Mouse (Mus musculus): ENCODE measurements at regions not wholly inside any gene's neighbourhood (a gene's known extent, or its start where the extent isn't known, plus 50 kb on each side); places are given as distances from the start of the nearest gene placed in this dataset.
A peak's percentile ranks its signal among the peaks of the same experiment; 100 is the strongest.

DNA sequence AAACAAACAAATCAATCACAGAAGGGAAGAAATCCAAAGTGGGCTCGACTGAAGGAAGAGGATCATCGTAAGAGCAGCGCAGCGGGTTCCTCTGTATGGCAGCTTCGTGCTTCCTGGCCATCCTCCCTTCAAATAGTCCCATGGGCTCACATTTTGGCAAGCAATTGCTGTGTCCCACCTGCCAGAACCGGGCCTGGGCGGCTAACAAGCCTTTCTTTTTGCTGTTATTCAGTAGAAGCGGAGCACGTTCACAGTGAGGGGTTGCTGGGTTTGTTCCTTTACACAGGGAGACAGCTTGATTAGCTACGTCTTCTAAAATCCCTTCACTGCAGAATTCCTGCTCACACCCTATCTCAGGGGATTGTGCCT lies 258.6 kb upstream of the Prok2 start:
- peaks cover 26% of the 10 kb centered on the region for H3K4me1 ChIP-seq (ENCODE audit: control insufficient read depth, insufficient read depth, low read length)
- DNase-seq (ENCODE audit: low spot score) (no peak), ATAC-seq (ENCODE audit: low read depth) (peak; percentile 28)
- WGBS: 12% methylated on average over 10 of the region's 10 CpGs
- no peaks in the 10 kb centered on the region for H3K9me3 ChIP-seq (ENCODE audit: control insufficient read depth, low read length)
- H3K36me3 ChIP-seq (ENCODE audit: control insufficient read depth, insufficient read depth, low read length): no peaks in the 10 kb centered on the region
- no peak overlapping the region for H3K9ac ChIP-seq (ENCODE audit: low read depth, low read length)
- H3K4me3 ChIP-seq (ENCODE audit: low read depth, low read length): no peak overlapping the region
- peaks cover 3% of the 10 kb centered on the region; the same call in 1 of the 2 replicates for H3K27me3 ChIP-seq (replicated peaks; ENCODE audit: control insufficient read depth, insufficient read depth, low read length)
- H3K27ac ChIP-seq (replicated peaks; ENCODE audit: low read depth, low read length): peak overlapping the region; percentile 81
- peak overlapping the region; percentile 39 for H3K4me2 ChIP-seq (ENCODE audit: low read depth, low read length)

- H3K27ac ChIP-seq (replicated peaks; ENCODE audit: low read depth, low read length): peak overlapping the region; percentile 81
- H3K36me3 ChIP-seq (ENCODE audit: control insufficient read depth, insufficient read depth, low read length): no peaks in the 10 kb centered on the region
- peak; percentile 38; the same call in 1 of the 2 replicates for ATAC-seq (ENCODE audit: low read depth)
These were observed 258.1 kb upstream of the Prok2 start for GRCm38 (mm10) chr6:99984057-99984855.

GRCm38 (mm10) chr6:99979614-99980013 lies 253.4 kb upstream of the Prok2 start:
- ATAC-seq (ENCODE audit: low read depth) (no peak), DNase-seq (ENCODE audit: low spot score) (no peak)
- no peaks in the 10 kb centered on the region for H3K36me3 ChIP-seq (ENCODE audit: control insufficient read depth, insufficient read depth, low read length)
- no peaks in the 10 kb centered on the region for H3K9me3 ChIP-seq (ENCODE audit: control insufficient read depth, low read length)
- no peak overlapping the region for H3K9ac ChIP-seq (ENCODE audit: low read depth, low read length)
- peaks cover 3% of the 10 kb centered on the region for H3K4me1 ChIP-seq (ENCODE audit: control insufficient read depth, insufficient read depth, low read length)
- H3K4me2 ChIP-seq (ENCODE audit: low read depth, low read length): no peak overlapping the region
- H3K4me3 ChIP-seq (ENCODE audit: low read depth, low read length): no peak overlapping the region
- peaks cover 2% of the 10 kb centered on the region; the same call in 1 of the 2 replicates for H3K27me3 ChIP-seq (replicated peaks; ENCODE audit: control insufficient read depth, insufficient read depth, low read length)
- no peak overlapping the region for H3K27ac ChIP-seq (replicated peaks; ENCODE audit: low read depth, low read length)
- whole genome bisulfite sequencing: 52% methylated on average over 5 of the region's 5 CpGs

More at GRCm38 (mm10) chr6:99984057-99984855, 258.1 kb upstream of the Prok2 start:
- H3K4me2 ChIP-seq (ENCODE audit: low read depth, low read length): peak overlapping the region; percentile 39
- H3K4me3 ChIP-seq (ENCODE audit: low read depth, low read length): no peak overlapping the region
- no peaks in the 10 kb centered on the region for H3K9me3 ChIP-seq (ENCODE audit: control insufficient read depth, low read length)
- no peak overlapping the region for H3K9ac ChIP-seq (ENCODE audit: low read depth, low read length)
- peaks cover 26% of the 10 kb centered on the region for H3K4me1 ChIP-seq (ENCODE audit: control insufficient read depth, insufficient read depth, low read length)
- peaks cover 3% of the 10 kb centered on the region; the same call in 1 of the 2 replicates for H3K27me3 ChIP-seq (replicated peaks; ENCODE audit: control insufficient read depth, insufficient read depth, low read length)
- WGBS: 7% methylated on average over 7 of the region's 7 CpGs
- DNase-seq (ENCODE audit: low spot score): peak; percentile 90

GRCm38 (mm10) chr6:99978164-99978746 lies 252.1 kb upstream of the Prok2 start:
- H3K4me1 ChIP-seq (ENCODE audit: control insufficient read depth, insufficient read depth, low read length): peaks cover 4% of the 10 kb centered on the region; the same call in 1 of the 2 replicates
- no peaks in the 10 kb centered on the region; the same call in 1 of the 2 replicates for H3K27me3 ChIP-seq (replicated peaks; ENCODE audit: control insufficient read depth, insufficient read depth, low read length)
- no peaks in the 10 kb centered on the region for H3K9me3 ChIP-seq (ENCODE audit: control insufficient read depth, low read length)
- WGBS: 62% methylated on average over 6 of the region's 6 CpGs
- no peak overlapping the region for H3K4me3 ChIP-seq (ENCODE audit: low read depth, low read length)
- H3K4me2 ChIP-seq (ENCODE audit: low read depth, low read length): no peak overlapping the region
- no peak overlapping the region for H3K9ac ChIP-seq (ENCODE audit: low read depth, low read length)
- H3K27ac ChIP-seq (replicated peaks; ENCODE audit: low read depth, low read length): no peak overlapping the region
- H3K36me3 ChIP-seq (ENCODE audit: control insufficient read depth, insufficient read depth, low read length): no peaks in the 10 kb centered on the region
- no peak for DNase-seq (ENCODE audit: low spot score)
- ATAC-seq (ENCODE audit: low read depth): peak; percentile 85

GRCm38 (mm10) chr6:99976144-99976543 lies 250.0 kb upstream of the Prok2 start:
- H3K4me2 ChIP-seq (ENCODE audit: low read depth, low read length): no peak overlapping the region
- H3K9ac ChIP-seq (ENCODE audit: low read depth, low read length): no peak overlapping the region
- H3K36me3 ChIP-seq (ENCODE audit: control insufficient read depth, insufficient read depth, low read length): no peaks in the 10 kb centered on the region
- H3K4me3 ChIP-seq (ENCODE audit: low read depth, low read length): no peak overlapping the region
- 70% methylated on average over 5 of the region's 5 CpGs for WGBS
- H3K4me1 ChIP-seq (ENCODE audit: control insufficient read depth, insufficient read depth, low read length): peaks cover 10% of the 10 kb centered on the region; the same call in 1 of the 2 replicates
- ATAC-seq (ENCODE audit: low read depth): no peak
- DNase-seq (ENCODE audit: low spot score): no peak
- H3K27me3 ChIP-seq (replicated peaks; ENCODE audit: control insufficient read depth, insufficient read depth, low read length): no peaks in the 10 kb centered on the region
- H3K9me3 ChIP-seq (ENCODE audit: control insufficient read depth, low read length): no peaks in the 10 kb centered on the region
- no peak overlapping the region for H3K27ac ChIP-seq (replicated peaks; ENCODE audit: low read depth, low read length)

GRCm38 (mm10) chr6:99975486-99975885 lies 249.3 kb upstream of the Prok2 start:
- no peak overlapping the region for H3K9ac ChIP-seq (ENCODE audit: low read depth, low read length)
- DNase-seq (ENCODE audit: low spot score): no peak
- H3K4me3 ChIP-seq (ENCODE audit: low read depth, low read length): no peak overlapping the region
- peaks cover 11% of the 10 kb centered on the region; the same call in 1 of the 2 replicates for H3K4me1 ChIP-seq (ENCODE audit: control insufficient read depth, insufficient read depth, low read length)
- 74% methylated on average over 7 of the region's 7 CpGs for WGBS
- H3K27ac ChIP-seq (replicated peaks; ENCODE audit: low read depth, low read length): no peak overlapping the region
- H3K9me3 ChIP-seq (ENCODE audit: control insufficient read depth, low read length): no peaks in the 10 kb centered on the region
- H3K27me3 ChIP-seq (replicated peaks; ENCODE audit: control insufficient read depth, insufficient read depth, low read length): no peaks in the 10 kb centered on the region
- ATAC-seq (ENCODE audit: low read depth): no peak
- no peaks in the 10 kb centered on the region for H3K36me3 ChIP-seq (ENCODE audit: control insufficient read depth, insufficient read depth, low read length)
- H3K4me2 ChIP-seq (ENCODE audit: low read depth, low read length): no peak overlapping the region

DNA sequence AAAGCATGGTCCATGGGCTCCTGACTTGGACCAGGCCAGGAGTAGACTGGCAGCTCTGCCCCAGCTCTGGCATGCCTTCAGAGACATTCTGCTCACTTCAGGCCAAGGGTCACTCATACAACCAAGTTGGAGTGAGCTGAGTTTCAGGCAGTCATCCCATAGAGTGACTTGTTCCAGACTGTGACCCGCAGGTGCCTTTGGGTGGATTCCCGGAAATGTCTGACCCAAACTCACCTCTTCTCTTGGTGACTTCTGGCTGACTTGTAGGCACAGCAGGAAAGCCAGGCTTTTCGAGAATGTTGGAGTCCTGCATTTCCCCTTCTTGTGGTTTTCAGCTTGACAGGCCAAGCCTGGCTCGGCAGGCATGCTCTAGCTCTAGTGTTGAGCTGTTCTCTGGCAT lies 248.3 kb upstream of the Prok2 start:
- Histone ChIP-seq H3K4me1 (ENCODE audit: control insufficient read depth, insufficient read depth, low read length) (peaks cover 11% of the 10 kb centered on the region; the same call in 1 of the 2 replicates), H3K9ac (ENCODE audit: low read depth, low read length) (no peak overlapping the region), H3K27ac (replicated peaks; ENCODE audit: low read depth, low read length) (no peak overlapping the region), H3K4me3 (ENCODE audit: low read depth, low read length) (no peak overlapping the region), H3K9me3 (ENCODE audit: control insufficient read depth, low read length) (no peaks in the 10 kb centered on the region), H3K36me3 (ENCODE audit: control insufficient read depth, insufficient read depth, low read length) (no peaks in the 10 kb centered on the region), H3K4me2 (ENCODE audit: low read depth, low read length) (no peak overlapping the region), H3K27me3 (replicated peaks; ENCODE audit: control insufficient read depth, insufficient read depth, low read length) (no peaks in the 10 kb centered on the region)
- no peak for ATAC-seq (ENCODE audit: low read depth)
- no peak for DNase-seq (ENCODE audit: low spot score)
- 63% methylated on average over 4 of the region's 4 CpGs for WGBS

- Histone ChIP-seq H3K4me1 (ENCODE audit: control insufficient read depth, insufficient read depth, low read length) (peaks cover 11% of the 10 kb centered on the region; the same call in 1 of the 2 replicates), H3K27me3 (replicated peaks; ENCODE audit: control insufficient read depth, insufficient read depth, low read length) (no peaks in the 10 kb centered on the region), H3K4me2 (ENCODE audit: low read depth, low read length) (no peak overlapping the region), H3K27ac (replicated peaks; ENCODE audit: low read depth, low read length) (no peak overlapping the region), H3K36me3 (ENCODE audit: control insufficient read depth, insufficient read depth, low read length) (no peaks in the 10 kb centered on the region), H3K4me3 (ENCODE audit: low read depth, low read length) (no peak overlapping the region), H3K9ac (ENCODE audit: low read depth, low read length) (no peak overlapping the region), H3K9me3 (ENCODE audit: control insufficient read depth, low read length) (no peaks in the 10 kb centered on the region)
- ATAC-seq (ENCODE audit: low read depth) (0 out of 2 replicates have a peak, but pooled peaks have one; percentile 20), DNase-seq (ENCODE audit: low spot score) (no peak)
- WGBS: 49% methylated on average over 9 of the region's 9 CpGs
These were observed 245.2 kb upstream of the Prok2 start for GRCm38 (mm10) chr6:99971376-99971775.
